Mouse (Mus musculus) G1E (cell line): Measurements from ENCODE around the gene Fam69b.

Source experiments
- CTCF ChIP-seq: IDR thresholded peaks from 2 replicates; pipeline ENCODE4 v1.5.1; 2012; ENCODE audit warnings: low read depth, low read length, inconsistent platforms, mixed read lengths
- GATA1 ChIP-seq: IDR thresholded peaks from 2 replicates; pipeline ENCODE4 v1.6.1; 2012; ENCODE audit warnings: borderline replicate concordance, low read length, inconsistent platforms, mixed read lengths
- TAL1 ChIP-seq: conservative IDR thresholded peaks from 2 replicates; pipeline ENCODE4 v1.6.1; 2012; ENCODE audit warnings: low read depth, low read length, inconsistent platforms, mixed read lengths

DNA sequence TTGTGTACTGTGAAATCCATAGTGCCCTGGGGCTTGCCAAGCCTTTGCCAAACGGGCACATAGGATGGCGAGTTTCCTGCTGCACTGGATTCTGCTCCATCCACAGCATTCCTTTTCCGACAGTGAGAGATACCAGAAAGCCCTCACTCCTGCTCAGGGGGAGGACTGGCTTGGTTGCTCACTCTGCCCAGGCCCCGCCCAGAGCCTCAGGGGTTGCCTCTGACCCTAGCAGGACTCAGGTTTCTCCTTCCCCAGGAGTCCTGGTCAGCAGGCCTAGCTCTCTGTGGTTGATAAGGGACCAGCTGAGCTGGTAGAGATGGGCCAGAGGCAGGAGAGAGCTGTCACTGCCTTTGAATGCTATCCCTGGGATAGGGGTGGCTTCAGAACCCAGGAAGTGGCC lies 39.7 kb upstream of the Fam69b start:
- TF ChIP-seq CTCF (no peak), TAL1 (no peak), GATA1 (no peak)
